Mouse (Mus musculus): ENCODE results near the gene Trafd1. TPM values are rescaled to one million over a fixed set of nuclear protein-coding genes. Genes with fewer than 3 reads are reported as not detected.

The Trafd1 gene
- polyA plus RNA-seq, 1 experiment = 48.6 TPM

DNA sequence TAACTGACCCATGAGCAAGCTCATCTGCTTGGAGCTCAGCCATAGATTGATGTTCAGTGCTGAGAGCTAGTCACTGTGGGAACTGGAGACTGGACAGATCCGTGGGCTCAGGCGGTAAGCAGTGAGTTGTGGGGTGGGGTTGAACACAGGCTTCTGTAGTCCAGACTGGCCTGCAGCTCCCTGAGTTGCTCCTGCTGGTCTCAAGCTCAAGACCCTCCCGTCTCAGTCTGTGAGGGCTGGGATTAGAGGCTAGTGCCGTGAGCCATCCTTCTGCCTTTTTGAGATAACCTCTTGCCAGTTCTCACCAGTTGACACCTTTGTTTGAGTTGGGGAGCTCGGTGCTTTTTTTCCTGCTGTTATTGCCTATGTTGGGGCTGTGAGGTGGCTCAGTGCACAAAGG, 15.4 kb upstream of the Trafd1 start:
- Histone ChIP-seq H3K36me3 (ENCODE audit: control insufficient read depth, insufficient read depth, low read length) (no peaks in the 10 kb centered on the region), H3K4me3 (ENCODE audit: insufficient read depth, low read depth, low read length) (no peak overlapping the region), H3K27me3 (replicated peaks; ENCODE audit: control insufficient read depth, insufficient read depth, low read length) (no peaks in the 10 kb centered on the region), H3K27ac (ENCODE audit: insufficient read depth, low read depth, low read length) (no peak overlapping the region), H3K4me1 (ENCODE audit: control insufficient read depth, insufficient read depth, low read length) (peaks cover 15% of the 10 kb centered on the region; the same call in 1 of the 2 replicates)
- DNase-seq = no peak
- 80% methylated on average over 5 of the region's 5 CpGs for WGBS
- no peak for TF ChIP-seq POLR2A (IDR thresholded peaks at IDR 0.05; ENCODE audit: low read depth, low read length)
- no peak for TF ChIP-seq CTCF (conservative IDR thresholded peaks at IDR 0.05; ENCODE audit: insufficient read depth, insufficient read length, low read depth, low read length)

DNA sequence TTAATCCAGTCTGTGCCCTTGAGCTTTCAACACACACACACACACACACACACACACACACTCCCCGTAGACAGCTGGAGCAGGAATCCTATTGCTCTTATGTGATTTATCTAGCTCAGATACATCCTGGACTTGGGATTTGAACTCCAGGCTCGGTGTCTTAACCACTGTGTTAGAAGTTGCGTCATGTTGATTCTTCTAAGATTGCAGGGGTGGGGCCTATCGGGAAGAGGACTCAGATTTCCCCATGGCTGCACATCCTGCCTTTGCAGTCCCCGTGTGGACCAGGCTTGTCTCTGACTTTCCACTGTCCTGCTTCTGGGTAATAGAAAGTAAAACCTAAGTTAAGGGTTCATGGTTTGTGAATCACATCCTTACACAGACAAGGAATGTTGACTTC, 14.6 kb upstream of the Trafd1 start:
- Histone ChIP-seq H3K36me3 (ENCODE audit: control insufficient read depth, insufficient read depth, low read length) (no peaks in the 10 kb centered on the region), H3K4me3 (ENCODE audit: insufficient read depth, low read depth, low read length) (no peak overlapping the region), H3K27me3 (replicated peaks; ENCODE audit: control insufficient read depth, insufficient read depth, low read length) (no peaks in the 10 kb centered on the region), H3K4me1 (ENCODE audit: control insufficient read depth, insufficient read depth, low read length) (peaks cover 15% of the 10 kb centered on the region; the same call in 1 of the 2 replicates), H3K27ac (ENCODE audit: insufficient read depth, low read depth, low read length) (no peak overlapping the region)
- TF ChIP-seq CTCF (conservative IDR thresholded peaks at IDR 0.05; ENCODE audit: insufficient read depth, insufficient read length, low read depth, low read length) = no peak
- TF ChIP-seq POLR2A (IDR thresholded peaks at IDR 0.05; ENCODE audit: low read depth, low read length) = no peak
- 35% methylated on average over 5 of the region's 5 CpGs for WGBS
- no peak for DNase-seq

DNA sequence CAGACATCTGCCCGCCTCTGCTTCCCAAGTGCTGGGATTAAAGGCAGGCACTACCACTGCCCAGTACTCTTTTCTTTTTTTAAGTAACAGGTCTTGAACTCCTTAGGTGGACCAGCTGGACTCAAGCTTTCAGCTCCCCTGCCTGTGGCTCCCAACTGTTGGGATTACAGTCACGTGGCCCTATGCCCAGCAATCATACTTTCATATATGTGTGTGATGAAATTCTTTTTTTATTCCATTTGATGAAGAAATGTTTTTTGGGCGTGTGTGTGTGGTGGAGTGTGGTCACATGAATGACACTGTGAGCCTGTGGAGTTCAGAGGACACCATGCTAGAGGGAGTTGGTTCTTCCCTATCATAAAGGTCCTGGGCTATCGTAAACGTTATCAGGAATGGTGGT, 14.1 kb upstream of the Trafd1 start:
- Histone ChIP-seq H3K27ac (ENCODE audit: insufficient read depth, low read depth, low read length) (no peak overlapping the region), H3K27me3 (replicated peaks; ENCODE audit: control insufficient read depth, insufficient read depth, low read length) (no peaks in the 10 kb centered on the region), H3K4me3 (ENCODE audit: insufficient read depth, low read depth, low read length) (no peak overlapping the region), H3K4me1 (ENCODE audit: control insufficient read depth, insufficient read depth, low read length) (peaks cover 15% of the 10 kb centered on the region; the same call in 1 of the 2 replicates), H3K36me3 (ENCODE audit: control insufficient read depth, insufficient read depth, low read length) (no peaks in the 10 kb centered on the region)
- TF ChIP-seq CTCF (conservative IDR thresholded peaks at IDR 0.05; ENCODE audit: insufficient read depth, insufficient read length, low read depth, low read length) (no peak), POLR2A (IDR thresholded peaks at IDR 0.05; ENCODE audit: low read depth, low read length) (no peak)
- DNase-seq = no peak
- WGBS = 78% methylated on average over 5 of the region's 5 CpGs

DNA sequence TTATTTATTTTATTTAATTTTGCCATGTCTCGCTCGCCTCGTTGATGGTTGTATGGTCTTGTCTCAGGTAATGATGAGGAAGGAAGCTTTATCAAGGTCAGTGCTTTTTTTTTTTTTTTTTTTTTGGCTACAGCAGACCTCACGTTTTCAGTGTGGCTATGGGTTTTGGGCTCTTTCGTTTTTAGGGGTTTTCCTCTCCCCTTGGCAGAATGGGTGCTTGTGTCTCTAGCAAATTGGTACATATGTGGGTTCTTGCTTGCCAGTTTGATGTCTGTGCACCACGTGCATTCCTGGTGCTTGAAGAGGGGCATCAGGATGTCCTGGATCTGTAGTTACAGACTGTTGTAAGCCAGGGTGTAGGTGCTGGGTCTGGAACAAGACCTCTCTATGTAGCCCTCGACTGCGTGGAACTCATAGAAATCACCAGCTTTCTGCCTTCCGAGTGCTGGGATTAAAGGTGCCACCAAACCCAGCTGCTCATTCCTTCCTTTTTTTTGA, 13.6 kb upstream of the Trafd1 start:
- Histone ChIP-seq H3K36me3 (ENCODE audit: control insufficient read depth, insufficient read depth, low read length) (no peaks in the 10 kb centered on the region), H3K27ac (ENCODE audit: insufficient read depth, low read depth, low read length) (no peak overlapping the region), H3K4me1 (ENCODE audit: control insufficient read depth, insufficient read depth, low read length) (peaks cover 15% of the 10 kb centered on the region; the same call in 1 of the 2 replicates), H3K4me3 (ENCODE audit: insufficient read depth, low read depth, low read length) (peak overlapping the region; percentile 20; the same call in 1 of the 2 replicates), H3K27me3 (replicated peaks; ENCODE audit: control insufficient read depth, insufficient read depth, low read length) (no peaks in the 10 kb centered on the region)
- TF ChIP-seq CTCF (conservative IDR thresholded peaks at IDR 0.05; ENCODE audit: insufficient read depth, insufficient read length, low read depth, low read length) = no peak
- no peak for TF ChIP-seq POLR2A (IDR thresholded peaks at IDR 0.05; ENCODE audit: low read depth, low read length)
- no peak for DNase-seq
- WGBS = 29% methylated on average over 9 of the region's 9 CpGs

DNA sequence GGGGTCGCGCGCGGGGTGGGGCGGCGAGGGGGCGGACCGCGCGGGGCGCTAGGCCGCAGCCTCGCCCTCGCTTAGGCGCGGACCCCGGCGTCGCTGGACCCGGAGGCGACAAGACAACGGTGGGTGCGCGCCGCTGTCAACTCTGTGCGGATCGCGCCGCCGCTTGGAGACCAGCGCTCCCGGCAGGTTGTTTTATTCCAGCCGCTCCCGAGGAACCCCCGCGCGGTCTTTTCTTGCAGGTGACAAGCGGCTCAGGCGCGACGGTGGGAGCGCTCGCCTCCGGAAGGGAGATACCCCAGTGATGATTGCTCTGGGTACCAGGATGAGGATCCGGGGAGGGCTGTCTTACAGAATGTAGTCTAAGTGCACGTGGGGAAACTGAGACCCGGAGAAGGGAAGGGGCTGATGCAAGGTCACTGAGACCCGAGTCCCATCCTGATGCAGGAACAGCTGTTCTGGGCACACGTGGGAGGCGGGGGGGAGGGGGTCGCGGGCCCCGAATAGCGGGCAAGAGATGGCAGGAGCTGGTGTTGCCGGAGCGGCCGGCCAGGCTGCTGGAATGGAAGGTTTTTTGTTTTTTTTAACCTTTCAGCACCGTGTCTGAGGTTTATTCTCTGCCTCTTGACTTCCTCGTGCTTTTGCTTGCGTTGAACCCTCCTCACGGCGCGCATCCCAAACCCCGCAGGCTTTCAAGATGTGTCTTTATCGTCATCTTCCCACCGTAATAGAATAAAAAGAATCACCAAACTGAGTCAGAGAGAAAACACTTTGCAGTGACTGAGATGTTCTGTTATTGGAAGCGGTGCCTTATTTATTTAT, 12.9 kb upstream of the Trafd1 start:
- peaks cover 14% of the 10 kb centered on the region; the same call in 1 of the 2 replicates for H3K4me1 ChIP-seq (ENCODE audit: control insufficient read depth, insufficient read depth, low read length)
- TF ChIP-seq POLR2A (IDR thresholded peaks at IDR 0.05; ENCODE audit: low read depth, low read length) = no peak
- no peak for TF ChIP-seq CTCF (conservative IDR thresholded peaks at IDR 0.05; ENCODE audit: insufficient read depth, insufficient read length, low read depth, low read length)
- under 1% methylated on average over 67 of the region's 67 CpGs for WGBS
- H3K36me3 ChIP-seq (ENCODE audit: control insufficient read depth, insufficient read depth, low read length) = no peaks in the 10 kb centered on the region
- H3K27ac ChIP-seq (ENCODE audit: insufficient read depth, low read depth, low read length) = no peak overlapping the region
- H3K4me3 ChIP-seq (ENCODE audit: insufficient read depth, low read depth, low read length) = peak overlapping the region; percentile 96
- no peak for DNase-seq
- H3K27me3 ChIP-seq (replicated peaks; ENCODE audit: control insufficient read depth, insufficient read depth, low read length) = no peaks in the 10 kb centered on the region

DNA sequence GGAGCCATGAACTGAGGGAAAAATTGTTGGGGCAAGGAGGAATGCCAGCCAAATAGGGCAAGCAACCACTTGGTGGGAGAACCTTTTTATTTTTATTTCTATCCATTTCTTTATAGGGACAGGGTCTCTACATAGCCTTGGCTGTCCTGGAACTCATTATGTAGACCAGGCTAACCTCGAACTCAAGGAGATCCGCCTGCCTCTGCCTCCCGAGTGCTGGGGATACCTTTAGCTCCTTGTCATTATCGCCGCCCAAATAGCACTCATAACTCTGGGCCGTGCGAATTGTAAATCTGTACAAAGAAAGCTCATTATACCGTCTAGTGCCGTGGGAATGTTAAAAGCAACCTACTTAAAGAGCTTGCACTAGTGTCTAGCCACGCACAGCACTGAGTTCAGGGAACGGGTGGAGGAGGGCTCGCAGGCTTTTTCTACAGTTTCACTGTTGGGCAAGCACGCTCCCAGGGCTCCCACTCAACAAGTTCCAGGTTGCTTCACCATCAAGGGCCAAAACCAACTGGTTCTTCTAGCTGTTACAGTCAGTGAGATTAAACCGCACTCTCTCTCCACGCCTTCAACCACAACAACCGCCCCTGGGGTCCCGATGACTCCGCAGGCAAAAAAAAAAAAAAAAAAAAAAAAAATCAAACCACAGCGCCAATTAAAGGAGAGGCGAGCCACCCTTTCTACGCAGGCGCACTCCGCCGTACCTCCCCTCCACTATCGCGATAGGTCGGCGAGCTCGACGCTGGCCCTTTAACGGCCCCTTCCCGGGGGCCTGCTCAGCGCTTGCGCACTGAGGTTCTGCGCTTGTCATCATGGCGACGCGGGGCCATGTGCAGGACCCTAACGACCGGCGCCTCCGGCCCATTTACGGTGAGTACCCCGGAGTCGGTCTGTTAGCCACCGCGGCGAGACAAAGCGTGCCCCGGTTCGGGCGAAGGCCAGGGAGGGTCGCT, 12.0 kb upstream of the Trafd1 start, which contains the start of gene Naa25:
Gene Naa25 (plus strand): TSS at position 750 of the 959 bp plus-strand sequence.
- Histone ChIP-seq H3K4me1 (ENCODE audit: control insufficient read depth, insufficient read depth, low read length) (peaks cover 13% of the 10 kb centered on the region; the same call in 1 of the 2 replicates), H3K36me3 (ENCODE audit: control insufficient read depth, insufficient read depth, low read length) (no peaks in the 10 kb centered on the region), H3K4me3 (ENCODE audit: insufficient read depth, low read depth, low read length) (peak within 1 kb of the TSS; percentile 96), H3K27me3 (replicated peaks; ENCODE audit: control insufficient read depth, insufficient read depth, low read length) (no peaks in the 10 kb centered on the region), H3K27ac (ENCODE audit: insufficient read depth, low read depth, low read length) (peak within 1 kb of the TSS; percentile 86)
- peak; percentile 97 for DNase-seq
- 7% methylated on average over 53 of the region's 53 CpGs for WGBS
- no peak for TF ChIP-seq POLR2A (IDR thresholded peaks at IDR 0.05; ENCODE audit: low read depth, low read length)
- no peak for TF ChIP-seq CTCF (conservative IDR thresholded peaks at IDR 0.05; ENCODE audit: insufficient read depth, insufficient read length, low read depth, low read length)
